Mouse (Mus musculus) heart, embryonic 11.5 days (tissue): ENCODE results near the gene Dxo. TPM values are rescaled to one million over a fixed set of nuclear protein-coding genes. Genes with fewer than 3 reads are reported as not detected.

Source experiments
- ATAC-seq: fragments of 200-750 bp; cut with Nextera tagmentation; replicated peaks from 2 replicates; pipeline ENCODE4 v1.8.0; 2017; ENCODE audit warnings: moderate library complexity; ENCODE audit not compliant: insufficient number of reproducible peaks, low FRiP score, low TSS enrichment
- H3K27ac ChIP-seq: fragments of 300-500 bp; sonication (generic); 2 replicates; pipeline ENCODE4 v1.5.1; 2014; ENCODE audit warnings: mild to moderate bottlenecking, low read depth, low read length
- H3K27me3 ChIP-seq: fragments of 300-500 bp; sonication (generic); 2 replicates; pipeline ENCODE4 v1.6.1; 2014; ENCODE audit warnings: mild to moderate bottlenecking, low read length, mixed read lengths; ENCODE audit not compliant: control insufficient read depth, insufficient read depth
- H3K36me3 ChIP-seq: fragments of 300-500 bp; sonication (generic); 2 replicates; pipeline ENCODE4 v1.6.1; 2014; ENCODE audit warnings: mild to moderate bottlenecking, low read length, moderate library complexity, mixed read lengths; ENCODE audit not compliant: control insufficient read depth, insufficient read depth
- H3K4me1 ChIP-seq: fragments of 300-500 bp; sonication (generic); 2 replicates; pipeline ENCODE4 v1.6.1; 2014; ENCODE audit warnings: low read length; ENCODE audit not compliant: control insufficient read depth, insufficient read depth
- H3K4me2 ChIP-seq: fragments of 300-500 bp; sonication (generic); 2 replicates; pipeline ENCODE4 v1.6.1; 2014; ENCODE audit warnings: mild to moderate bottlenecking, moderate library complexity
- H3K4me3 ChIP-seq: fragments of 300-500 bp; sonication (generic); 2 replicates; pipeline ENCODE4 v1.5.1; 2014; ENCODE audit warnings: low read depth, low read length
- H3K9ac ChIP-seq: fragments of 300-500 bp; sonication (generic); 2 replicates; pipeline ENCODE4 v1.6.1; 2014; ENCODE audit warnings: mild to moderate bottlenecking, low read depth, low read length, moderate library complexity
- H3K9me3 ChIP-seq: fragments of 300-500 bp; sonication (generic); replicated peaks from 2 replicates; pipeline ENCODE4 v1.6.1; 2016; ENCODE audit warnings: low read length; ENCODE audit not compliant: control insufficient read depth
- whole genome bisulfite sequencing: fragments of 180-500 bp; shearing (Covaris S2); extraction: QIAGEN DNeasy Blood & Tissue Kit; methylation state at CpG from one replicate; pipeline ENCODE4 v1.1.7; 2014; ENCODE audit not compliant: insufficient replicate concordance; 5-methylcytosine and 5-hydroxymethylcytosine counted together
- microRNA-seq: library from miRNA; unstranded; fragments of <30 nt; microRNA quantifications from one replicate; pipeline ENCODE4, GENCODE M21; 2016; ENCODE audit warnings: borderline number of aligned reads
- polyA plus RNA-seq: library from polyadenylated mRNA; unstranded; fragments of >200 nt; fragmentation: Nextera tagmentation; extraction: Ambion mirVana; gene quantifications from 2 replicates; pipeline ENCODE4 v1.2.1, GENCODE M21; 2014

The Dxo gene
- polyA plus RNA-seq, 1 experiment from 2014 or later = 37.3 TPM

GRCm38 (mm10) chr17:34881683-34882310, 45.0 kb downstream of the Dxo start, which contains the start of gene Gm20547:
Gm20547 (minus strand) TSS chr17:34882042.
- Histone ChIP-seq H3K4me1 (peaks cover 8% of the 10 kb centered on the region; the same call in 1 of the 2 replicates), H3K27ac (no peak within 1 kb of the TSS), H3K4me3 (0 out of 2 replicates have a peak within 1 kb of the TSS, but pooled peaks have one; percentile 0), H3K27me3 (no peaks in the 10 kb centered on the region; the same call in 1 of the 2 replicates), H3K9ac (peak within 1 kb of the TSS; percentile 8; the same call in 1 of the 2 replicates), H3K9me3 (no peaks in the 10 kb centered on the region), H3K36me3 (no peaks in the 10 kb centered on the region), H3K4me2 (peak within 1 kb of the TSS; percentile 36)
- ATAC-seq = no peak
- 12% methylated on average over 15 of the region's 15 CpGs for WGBS

GRCm38 (mm10) chr17:34883332-34883731, 46.5 kb downstream of the Dxo start:
- no peak overlapping the region for H3K4me2 ChIP-seq
- 69% methylated on average over 3 of the region's 3 CpGs for WGBS
- H3K36me3 ChIP-seq = no peaks in the 10 kb centered on the region
- no peak overlapping the region for H3K4me3 ChIP-seq
- no peak overlapping the region for H3K27ac ChIP-seq
- H3K9me3 ChIP-seq = no peaks in the 10 kb centered on the region
- peaks cover 8% of the 10 kb centered on the region; the same call in 1 of the 2 replicates for H3K4me1 ChIP-seq
- ATAC-seq = no peak
- no peaks in the 10 kb centered on the region; the same call in 1 of the 2 replicates for H3K27me3 ChIP-seq
- no peak overlapping the region for H3K9ac ChIP-seq

GRCm38 (mm10) chr17:34884704-34885103, 47.9 kb downstream of the Dxo start:
- H3K4me1 ChIP-seq = 0 out of 2 replicates have a peak, but pooled peaks cover 4% of the 10 kb centered on the region
- no peaks in the 10 kb centered on the region for H3K36me3 ChIP-seq
- H3K27me3 ChIP-seq = no peaks in the 10 kb centered on the region; the same call in 1 of the 2 replicates
- H3K4me2 ChIP-seq = no peak overlapping the region
- WGBS = 86% methylated on average over 6 of the region's 6 CpGs
- no peak overlapping the region for H3K4me3 ChIP-seq
- ATAC-seq = no peak
- no peaks in the 10 kb centered on the region for H3K9me3 ChIP-seq
- no peak overlapping the region for H3K9ac ChIP-seq
- H3K27ac ChIP-seq = no peak overlapping the region

- Histone ChIP-seq H3K4me3 (no peak overlapping the region), H3K36me3 (no peaks in the 10 kb centered on the region), H3K9me3 (no peaks in the 10 kb centered on the region), H3K4me2 (no peak overlapping the region), H3K27me3 (no peaks in the 10 kb centered on the region; the same call in 1 of the 2 replicates), H3K4me1 (0 out of 2 replicates have a peak, but pooled peaks cover 4% of the 10 kb centered on the region), H3K9ac (no peak overlapping the region), H3K27ac (no peak overlapping the region)
- ATAC-seq = no peak
- WGBS = 69% methylated on average over 3 of the region's 3 CpGs
Observed at GRCm38 (mm10) chr17:34885615-34886014, 48.8 kb downstream of the Dxo start.

- no peak overlapping the region for H3K4me2 ChIP-seq
- no peak overlapping the region for H3K9ac ChIP-seq
- WGBS = 77% methylated on average over 5 of the region's 5 CpGs
- no peaks in the 10 kb centered on the region for H3K27me3 ChIP-seq
- ATAC-seq = no peak
- no peaks in the 10 kb centered on the region for H3K9me3 ChIP-seq
- H3K4me1 ChIP-seq = 0 out of 2 replicates have a peak, but pooled peaks cover 4% of the 10 kb centered on the region
- no peaks in the 10 kb centered on the region for H3K36me3 ChIP-seq
- no peak overlapping the region for H3K4me3 ChIP-seq
- H3K27ac ChIP-seq = no peak overlapping the region
Observed at GRCm38 (mm10) chr17:34887942-34888341, 51.1 kb downstream of the Dxo start.

Small RNA genes lying within 50 kb of the gene (microRNA-seq; reads per million reads assigned to microRNA genes)
- gene Mir6970 (not detected), gene Mir6971 (1.2 reads per million, percentile 16 among the genes with 10 or more reads in this experiment), gene Mir6972 (not detected)

Other genes starting within 250 kb of the Dxo start
- 5.7 and 10.3 TPM in 2 replicates for gene Gpsm3, start 247.2 kb upstream of the Dxo start, polyA plus RNA-seq
- gene Pbx2, start 245.8 kb upstream of the Dxo start, polyA plus RNA-seq = 11.8 and 12.5 TPM in 2 replicates
- gene Ager, start 239.2 kb upstream of the Dxo start, polyA plus RNA-seq = 3.2 and 4.5 TPM in 2 replicates
- gene Rnf5, start 233.3 kb upstream of the Dxo start, polyA plus RNA-seq = 94.7 and 115 TPM in 2 replicates
- 51.6 and 63.1 TPM in 2 replicates for gene Agpat1, start 232.8 kb upstream of the Dxo start, polyA plus RNA-seq
- gene Egfl8, start 221.0 kb upstream of the Dxo start, polyA plus RNA-seq = 0.82 and 0.90 TPM in 2 replicates
- 31.7 and 34.3 TPM in 2 replicates for gene Ppt2, start 208.5 kb upstream of the Dxo start, polyA plus RNA-seq
- not detected in 2 replicates for gene Prrt1, start 207.5 kb upstream of the Dxo start, polyA plus RNA-seq
- 10.9 and 11.4 TPM in 2 replicates for gene Fkbpl, start 192.3 kb upstream of the Dxo start, polyA plus RNA-seq
- gene Atf6b, start 189.9 kb upstream of the Dxo start, polyA plus RNA-seq = 41.0 and 49.8 TPM in 2 replicates
- gene Tnxb, start 166.5 kb upstream of the Dxo start, polyA plus RNA-seq = 0.24 and 0.27 TPM in 2 replicates
- not detected in 2 replicates for gene C4b, start 93.1 kb upstream of the Dxo start, polyA plus RNA-seq
- not detected in 2 replicates for gene Cyp21a1, start 32.5 kb upstream of the Dxo start, polyA plus RNA-seq
- gene Stk19, start 74 bp upstream of the Dxo start, polyA plus RNA-seq = 15.7 and 17.8 TPM in 2 replicates
- gene Skiv2l, start 13.2 kb downstream of the Dxo start, polyA plus RNA-seq = 24.3 and 30.3 TPM in 2 replicates
- gene Nelfe, start 13.4 kb downstream of the Dxo start, polyA plus RNA-seq = 89.9 and 96.8 TPM in 2 replicates
- gene Cfb, start 25.5 kb downstream of the Dxo start, polyA plus RNA-seq = 0.65 and 2.5 TPM in 2 replicates
- 0.52 and 0.59 TPM in 2 replicates for gene Zbtb12, start 42.5 kb downstream of the Dxo start, polyA plus RNA-seq
- gene Gm20547, start 45.0 kb downstream of the Dxo start, polyA plus RNA-seq = not detected in 2 replicates
- 0.70 and 0.94 TPM in 2 replicates for gene C2, start 61.2 kb downstream of the Dxo start, polyA plus RNA-seq
- 32.4 and 42.3 TPM in 2 replicates for gene Ehmt2, start 61.5 kb downstream of the Dxo start, polyA plus RNA-seq
- gene Slc44a4, start 77.4 kb downstream of the Dxo start, polyA plus RNA-seq = 0.10 and 0.13 TPM in 2 replicates
- 16.0 and 16.6 TPM in 2 replicates for gene Neu1, start 94.2 kb downstream of the Dxo start, polyA plus RNA-seq
- gene Hspa1b, start 122.2 kb downstream of the Dxo start, polyA plus RNA-seq = 0.48 and 0.50 TPM in 2 replicates
- gene Gm20481, start 132.9 kb downstream of the Dxo start, polyA plus RNA-seq = not detected in 2 replicates
- 1.9 and 2.5 TPM in 2 replicates for gene Hspa1a, start 135.1 kb downstream of the Dxo start, polyA plus RNA-seq
- gene Hspa1l, start 135.7 kb downstream of the Dxo start, polyA plus RNA-seq = 1.7 and 4.0 TPM in 2 replicates
- gene Lsm2, start 144.8 kb downstream of the Dxo start, polyA plus RNA-seq = 162 and 169 TPM in 2 replicates
- 55.7 and 59.7 TPM in 2 replicates for gene Vars, start 164.0 kb downstream of the Dxo start, polyA plus RNA-seq
- gene Vwa7, start 179.6 kb downstream of the Dxo start, polyA plus RNA-seq = 0.20 and 0.27 TPM in 2 replicates
- gene Sapcd1, start 191.0 kb downstream of the Dxo start, polyA plus RNA-seq = 1.8 and 2.1 TPM in 2 replicates
- 4.4 and 4.6 TPM in 2 replicates for gene Msh5, start 209.7 kb downstream of the Dxo start, polyA plus RNA-seq
- gene Clic1, start 212.9 kb downstream of the Dxo start, polyA plus RNA-seq = 86.4 and 228 TPM in 2 replicates
- gene Ddah2, start 222.0 kb downstream of the Dxo start, polyA plus RNA-seq = 213 and 217 TPM in 2 replicates
- not detected in 2 replicates for gene Ly6g6c, start 228.4 kb downstream of the Dxo start, polyA plus RNA-seq
- 1.4 and 1.8 TPM in 2 replicates for gene Mpig6b, start 229.2 kb downstream of the Dxo start, polyA plus RNA-seq
- gene Ly6g6e, start 239.9 kb downstream of the Dxo start, polyA plus RNA-seq = 0.42 TPM in 1 of 2 replicates, not detected in the other
- 2.0 and 2.2 TPM in 2 replicates for gene Ly6g6d, start 241.0 kb downstream of the Dxo start, polyA plus RNA-seq
- 1.8 TPM in 2 replicates for gene Ly6g6f, start 248.6 kb downstream of the Dxo start, polyA plus RNA-seq